Mouse (Mus musculus) ES-Bruce4 (cell line): ENCODE results near the gene Frmd8. TPM values are rescaled to one million over a fixed set of nuclear protein-coding genes. Genes with fewer than 3 reads are reported as not detected.
A peak's percentile ranks its signal among the peaks of the same experiment; 100 is the strongest.

Experiments
- H3K27ac ChIP-seq: 2 replicates; pipeline ENCODE4 v1.5.1; 2012; ENCODE audit warnings: low read length, inconsistent platforms; ENCODE audit not compliant: insufficient read depth
- H3K27me3 ChIP-seq: 2 replicates; pipeline ENCODE4 v1.6.1; 2012; ENCODE audit warnings: mild to moderate bottlenecking, low read length, inconsistent platforms; ENCODE audit not compliant: control insufficient read depth, poor library complexity, insufficient read depth, severe bottlenecking
- H3K36me3 ChIP-seq: 2 replicates; pipeline ENCODE4 v1.6.1; 2012; ENCODE audit warnings: inconsistent platforms, mild to moderate bottlenecking, low read length, moderate library complexity; ENCODE audit not compliant: control insufficient read depth, poor library complexity, insufficient read depth, severe bottlenecking
- H3K4me1 ChIP-seq: one replicate; pipeline ENCODE4 v1.8.1; 2011; ENCODE audit warnings: low read length; ENCODE audit not compliant: control insufficient read depth, insufficient read depth
- H3K4me3 ChIP-seq: 2 replicates; pipeline ENCODE4 v1.5.1; 2011; ENCODE audit warnings: low read depth, mild to moderate bottlenecking, low read length
- H3K9ac ChIP-seq: 2 replicates; pipeline ENCODE4 v1.6.1; 2012; ENCODE audit warnings: low read depth, mild to moderate bottlenecking, inconsistent platforms; ENCODE audit not compliant: poor library complexity, severe bottlenecking
- H3K9me3 ChIP-seq: replicated peaks from 2 replicates; pipeline ENCODE4 v1.6.1; 2012; ENCODE audit warnings: mild to moderate bottlenecking, low read length, inconsistent platforms; ENCODE audit not compliant: control insufficient read depth, poor library complexity, insufficient read depth, severe bottlenecking
- CTCF ChIP-seq: IDR thresholded peaks from one replicate; pipeline ENCODE4 v1.8.1; 2011; ENCODE audit warnings: low read depth, low read length
- EP300 ChIP-seq: IDR thresholded peaks from 2 replicates; pipeline ENCODE4 v1.6.1; 2011; ENCODE audit warnings: low read depth, low read length; ENCODE audit not compliant: insufficient read depth
- POLR2A ChIP-seq: IDR thresholded peaks from one replicate; pipeline ENCODE4 v1.8.1; 2011; ENCODE audit warnings: low read length; ENCODE audit not compliant: insufficient read depth
- polyA plus RNA-seq: library from polyadenylated mRNA; stranded (reverse); fragments of >200 nt; gene quantifications from 2 replicates; pipeline ENCODE4 v1.2.4, GENCODE M21; 2011; ENCODE audit warnings: low read depth; ENCODE audit not compliant: missing spikeins, insufficient read depth, insufficient read length

The Frmd8 gene
- polyA plus RNA-seq, 1 experiment: 26.3 TPM

DNA sequence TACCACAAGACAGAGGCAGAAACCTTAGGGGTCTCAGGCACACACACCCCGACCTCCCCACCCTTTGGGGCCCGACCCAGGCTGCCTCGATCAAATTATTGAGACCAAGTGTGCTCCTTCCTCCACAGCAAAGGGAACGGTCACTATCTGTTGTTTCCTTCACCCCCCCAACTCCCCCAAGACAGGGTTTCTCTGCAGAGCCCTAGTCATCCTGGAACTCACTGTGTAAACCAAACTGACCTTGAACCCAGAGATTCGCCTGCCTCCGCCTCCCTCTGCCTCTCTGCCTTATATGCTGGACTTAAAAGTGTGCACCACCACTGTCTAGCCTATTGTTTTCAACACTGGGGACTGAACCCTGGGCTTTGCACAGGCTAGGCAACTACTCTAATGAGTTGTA is 3.4 kb downstream of the Frmd8 start:
- peaks cover 2% of the 10 kb centered on the region for H3K4me1 ChIP-seq
- H3K4me3 ChIP-seq: no peak overlapping the region

GRCm38 (mm10) chr19:5871273-5871672 is 3.8 kb downstream of the Frmd8 start:
- Histone ChIP-seq H3K4me1 (peaks cover 2% of the 10 kb centered on the region), H3K9ac (no peak overlapping the region), H3K4me3 (no peak overlapping the region), H3K27ac (no peak overlapping the region), H3K27me3 (no peaks in the 10 kb centered on the region), H3K36me3 (peaks cover 2% of the 10 kb centered on the region), H3K9me3 (no peaks in the 10 kb centered on the region)
- no peak for TF ChIP-seq POLR2A
- TF ChIP-seq CTCF: no peak
- TF ChIP-seq EP300: no peak

More for the DNA sequence above, 3.4 kb downstream of the Frmd8 start:
- TF ChIP-seq CTCF (no peak), POLR2A (no peak)
- Histone ChIP-seq H3K27me3 (no peaks in the 10 kb centered on the region), H3K36me3 (peaks cover 2% of the 10 kb centered on the region), H3K9ac (no peak overlapping the region), H3K9me3 (no peaks in the 10 kb centered on the region), H3K27ac (no peak overlapping the region)

DNA sequence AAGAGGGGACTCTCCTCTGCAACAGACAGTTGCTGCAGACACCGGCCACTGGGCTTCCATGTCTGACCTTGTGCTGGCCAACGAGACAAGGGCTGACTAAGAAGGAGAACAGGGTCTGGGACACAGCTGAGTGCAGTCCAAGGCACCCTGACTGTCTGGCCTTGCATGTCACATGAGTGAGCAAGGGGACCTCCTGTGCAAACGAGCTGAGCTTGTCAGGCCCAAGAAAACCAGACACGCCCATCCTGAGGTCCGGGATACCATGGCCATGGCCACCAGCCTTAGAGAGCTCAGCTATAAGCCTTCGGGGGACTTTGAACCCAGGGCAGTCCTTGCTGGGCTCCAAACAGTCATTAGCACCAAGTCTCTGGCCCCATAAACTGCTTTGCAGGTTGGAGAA is 7.0 kb downstream of the Frmd8 start:
- no peaks in the 10 kb centered on the region for H3K9me3 ChIP-seq
- H3K27ac ChIP-seq: no peak overlapping the region
- no peak overlapping the region for H3K4me3 ChIP-seq
- TF ChIP-seq CTCF (no peak), POLR2A (no peak), EP300 (no peak)
- no peaks in the 10 kb centered on the region for H3K4me1 ChIP-seq
- no peaks in the 10 kb centered on the region for H3K27me3 ChIP-seq
- no peak overlapping the region for H3K9ac ChIP-seq
- peaks cover 8% of the 10 kb centered on the region for H3K36me3 ChIP-seq

GRCm38 (mm10) chr19:5864710-5865398 is 10.2 kb downstream of the Frmd8 start:
- Histone ChIP-seq H3K9me3 (no peaks in the 10 kb centered on the region), H3K9ac (no peak overlapping the region), H3K4me1 (no peaks in the 10 kb centered on the region), H3K27me3 (no peaks in the 10 kb centered on the region), H3K36me3 (peaks cover 22% of the 10 kb centered on the region), H3K4me3 (no peak overlapping the region), H3K27ac (no peak overlapping the region)
- TF ChIP-seq POLR2A (no peak), CTCF (no peak), EP300 (no peak)

DNA sequence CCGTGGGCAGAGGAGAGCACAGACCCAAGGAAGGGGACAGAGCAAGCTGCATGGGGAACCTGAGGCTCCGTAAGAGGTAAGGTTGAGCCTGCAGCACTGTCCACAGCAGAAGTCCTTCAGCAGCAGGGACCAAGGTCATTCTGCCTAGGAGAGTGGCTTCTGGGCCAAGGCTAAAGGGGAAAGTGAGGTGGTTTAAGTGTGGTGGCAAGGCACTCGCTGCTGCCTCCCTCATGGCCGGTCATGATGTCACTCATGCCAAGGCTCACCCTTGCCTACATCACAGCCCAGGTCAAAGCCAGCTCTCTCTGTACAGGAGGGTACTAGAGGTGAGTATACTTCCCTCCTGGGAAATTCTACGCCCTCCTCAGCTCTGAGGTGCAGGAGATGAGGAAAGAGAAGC is 11.3 kb downstream of the Frmd8 start:
- Histone ChIP-seq H3K9me3 (no peaks in the 10 kb centered on the region), H3K9ac (no peak overlapping the region), H3K4me3 (no peak overlapping the region), H3K36me3 (peaks cover 19% of the 10 kb centered on the region), H3K27me3 (no peaks in the 10 kb centered on the region), H3K4me1 (no peaks in the 10 kb centered on the region), H3K27ac (no peak overlapping the region)
- no peak for TF ChIP-seq EP300
- no peak for TF ChIP-seq CTCF
- no peak for TF ChIP-seq POLR2A

GRCm38 (mm10) chr19:5862335-5863085 is 12.6 kb downstream of the Frmd8 start:
- no peak overlapping the region for H3K4me3 ChIP-seq
- H3K27ac ChIP-seq: no peak overlapping the region
- TF ChIP-seq POLR2A (no peak), EP300 (no peak), CTCF (peak; percentile 43)
- peaks cover 19% of the 10 kb centered on the region for H3K36me3 ChIP-seq
- no peaks in the 10 kb centered on the region for H3K4me1 ChIP-seq
- H3K9ac ChIP-seq: no peak overlapping the region
- H3K9me3 ChIP-seq: no peaks in the 10 kb centered on the region
- H3K27me3 ChIP-seq: no peaks in the 10 kb centered on the region
